Mouse (Mus musculus): ENCODE measurements at regions not wholly inside any gene's neighbourhood (a gene's known extent, or its start where the extent isn't known, plus 50 kb on each side); places are given as distances from the start of the nearest gene placed in this dataset.

GRCm38 (mm10) chr11:64609043-64609442, 172.6 kb upstream of the F930015N05Rik start:
- H3K9ac ChIP-seq = no peak overlapping the region
- H3K36me3 ChIP-seq = no peaks in the 10 kb centered on the region
- no peak overlapping the region for H3K4me3 ChIP-seq
- no peak overlapping the region for H3K4me2 ChIP-seq
- no peak overlapping the region for H3K27ac ChIP-seq
- no peaks in the 10 kb centered on the region; the same call in 1 of the 2 replicates for H3K9me3 ChIP-seq
- H3K27me3 ChIP-seq = no peaks in the 10 kb centered on the region
- no peak for ATAC-seq (ENCODE audit: insufficient number of reproducible peaks, insufficient read depth, low FRiP score, low TSS enrichment, low read depth)
- H3K4me1 ChIP-seq = no peaks in the 10 kb centered on the region
- WGBS = 86% methylated on average over 2 of the region's 2 CpGs

GRCm38 (mm10) chr11:64610724-64611123, 174.3 kb upstream of the F930015N05Rik start:
- no peak overlapping the region for H3K4me2 ChIP-seq
- H3K36me3 ChIP-seq = no peaks in the 10 kb centered on the region
- no peak overlapping the region for H3K9ac ChIP-seq
- H3K27me3 ChIP-seq = no peaks in the 10 kb centered on the region
- no peak overlapping the region for H3K4me3 ChIP-seq
- ATAC-seq (ENCODE audit: insufficient number of reproducible peaks, insufficient read depth, low FRiP score, low TSS enrichment, low read depth) = no peak
- 81% methylated on average over 3 of the region's 3 CpGs for WGBS
- no peaks in the 10 kb centered on the region; the same call in 1 of the 2 replicates for H3K9me3 ChIP-seq
- no peak overlapping the region for H3K27ac ChIP-seq
- H3K4me1 ChIP-seq = no peaks in the 10 kb centered on the region

- Histone ChIP-seq H3K9ac (no peak overlapping the region), H3K27me3 (no peaks in the 10 kb centered on the region), H3K27ac (no peak overlapping the region), H3K4me2 (no peak overlapping the region), H3K9me3 (no peaks in the 10 kb centered on the region; the same call in 1 of the 2 replicates), H3K4me3 (no peak overlapping the region), H3K36me3 (no peaks in the 10 kb centered on the region), H3K4me1 (peaks cover 7% of the 10 kb centered on the region)
- WGBS = 79% methylated on average over 1 of the region's 1 CpGs
- no peak for ATAC-seq (ENCODE audit: insufficient number of reproducible peaks, insufficient read depth, low FRiP score, low TSS enrichment, low read depth)
Measured at GRCm38 (mm10) chr11:64615140-64615539, 178.7 kb upstream of the F930015N05Rik start.

- H3K4me3 ChIP-seq = no peak overlapping the region
- peaks cover 7% of the 10 kb centered on the region for H3K4me1 ChIP-seq
- H3K9me3 ChIP-seq = no peaks in the 10 kb centered on the region
- no peak overlapping the region for H3K4me2 ChIP-seq
- no peak overlapping the region for H3K9ac ChIP-seq
- H3K27me3 ChIP-seq = no peaks in the 10 kb centered on the region
- no peak overlapping the region for H3K27ac ChIP-seq
- ATAC-seq (ENCODE audit: insufficient number of reproducible peaks, insufficient read depth, low FRiP score, low TSS enrichment, low read depth) = no peak
- no peaks in the 10 kb centered on the region for H3K36me3 ChIP-seq
- 53% methylated on average over 5 of the region's 5 CpGs for WGBS
Measured at GRCm38 (mm10) chr11:64618631-64619385, 182.4 kb upstream of the F930015N05Rik start.

GRCm38 (mm10) chr11:64627180-64627579, 190.7 kb upstream of the F930015N05Rik start:
- no peak overlapping the region for H3K27ac ChIP-seq
- no peak for ATAC-seq (ENCODE audit: insufficient number of reproducible peaks, insufficient read depth, low FRiP score, low TSS enrichment, low read depth)
- H3K9ac ChIP-seq = no peak overlapping the region
- no peak overlapping the region for H3K4me3 ChIP-seq
- 79% methylated on average over 7 of the region's 7 CpGs for WGBS
- H3K27me3 ChIP-seq = no peaks in the 10 kb centered on the region
- no peaks in the 10 kb centered on the region for H3K9me3 ChIP-seq
- H3K36me3 ChIP-seq = no peaks in the 10 kb centered on the region
- H3K4me1 ChIP-seq = no peaks in the 10 kb centered on the region
- H3K4me2 ChIP-seq = no peak overlapping the region

GRCm38 (mm10) chr11:64640947-64641346, 204.5 kb upstream of the F930015N05Rik start:
- H3K27me3 ChIP-seq = 0 out of 2 replicates have a peak, but pooled peaks cover 5% of the 10 kb centered on the region
- H3K9ac ChIP-seq = no peak overlapping the region
- H3K4me2 ChIP-seq = no peak overlapping the region
- H3K4me3 ChIP-seq = no peak overlapping the region
- no peaks in the 10 kb centered on the region for H3K36me3 ChIP-seq
- no peak for ATAC-seq (ENCODE audit: insufficient number of reproducible peaks, insufficient read depth, low FRiP score, low TSS enrichment, low read depth)
- H3K4me1 ChIP-seq = peaks cover 6% of the 10 kb centered on the region; the same call in 1 of the 2 replicates
- no peak overlapping the region for H3K27ac ChIP-seq
- 85% methylated on average over 4 of the region's 4 CpGs for WGBS
- peaks cover 2% of the 10 kb centered on the region; the same call in 1 of the 2 replicates for H3K9me3 ChIP-seq

- ATAC-seq (ENCODE audit: insufficient number of reproducible peaks, insufficient read depth, low FRiP score, low TSS enrichment, low read depth) = no peak
- Histone ChIP-seq H3K36me3 (no peaks in the 10 kb centered on the region), H3K4me1 (peaks cover 12% of the 10 kb centered on the region; the same call in 1 of the 2 replicates), H3K9me3 (no peaks in the 10 kb centered on the region), H3K27me3 (0 out of 2 replicates have a peak, but pooled peaks cover 5% of the 10 kb centered on the region), H3K4me3 (no peak overlapping the region), H3K4me2 (no peak overlapping the region), H3K9ac (no peak overlapping the region), H3K27ac (no peak overlapping the region)
- 27% methylated on average over 5 of the region's 5 CpGs for WGBS
Measured at GRCm38 (mm10) chr11:64643171-64643570, 206.7 kb upstream of the F930015N05Rik start.

GRCm38 (mm10) chr11:64647938-64648337, 211.5 kb upstream of the F930015N05Rik start:
- 41% methylated on average over 2 of the region's 2 CpGs for WGBS
- H3K9me3 ChIP-seq = no peaks in the 10 kb centered on the region
- peaks cover 34% of the 10 kb centered on the region for H3K4me1 ChIP-seq
- H3K36me3 ChIP-seq = no peaks in the 10 kb centered on the region
- no peak overlapping the region for H3K4me2 ChIP-seq
- H3K9ac ChIP-seq = no peak overlapping the region
- no peak overlapping the region for H3K4me3 ChIP-seq
- 0 out of 2 replicates have a peak, but pooled peaks cover 5% of the 10 kb centered on the region for H3K27me3 ChIP-seq
- no peak overlapping the region for H3K27ac ChIP-seq
- no peak for ATAC-seq (ENCODE audit: insufficient number of reproducible peaks, insufficient read depth, low FRiP score, low TSS enrichment, low read depth)

- Histone ChIP-seq H3K4me3 (no peak overlapping the region), H3K9ac (no peak overlapping the region), H3K27ac (0 out of 2 replicates have a peak overlapping the region, but pooled peaks have one; percentile 2), H3K4me2 (no peak overlapping the region), H3K27me3 (0 out of 2 replicates have a peak, but pooled peaks cover 2% of the 10 kb centered on the region), H3K36me3 (no peaks in the 10 kb centered on the region), H3K9me3 (no peaks in the 10 kb centered on the region), H3K4me1 (peaks cover 33% of the 10 kb centered on the region)
- ATAC-seq (ENCODE audit: insufficient number of reproducible peaks, insufficient read depth, low FRiP score, low TSS enrichment, low read depth) = no peak
- 38% methylated on average over 10 of the region's 10 CpGs for WGBS
Measured at GRCm38 (mm10) chr11:64650571-64651282, 214.3 kb upstream of the F930015N05Rik start.

GRCm38 (mm10) chr11:64652811-64653210, 216.4 kb upstream of the F930015N05Rik start:
- Histone ChIP-seq H3K9ac (no peak overlapping the region), H3K27me3 (peaks cover 7% of the 10 kb centered on the region; the same call in 1 of the 2 replicates), H3K27ac (no peak overlapping the region), H3K9me3 (no peaks in the 10 kb centered on the region), H3K4me2 (no peak overlapping the region), H3K36me3 (no peaks in the 10 kb centered on the region), H3K4me1 (peaks cover 30% of the 10 kb centered on the region), H3K4me3 (no peak overlapping the region)
- no peak for ATAC-seq (ENCODE audit: insufficient number of reproducible peaks, insufficient read depth, low FRiP score, low TSS enrichment, low read depth)

GRCm38 (mm10) chr11:64655162-64655561, 218.7 kb upstream of the F930015N05Rik start:
- ATAC-seq (ENCODE audit: insufficient number of reproducible peaks, insufficient read depth, low FRiP score, low TSS enrichment, low read depth) = no peak
- Histone ChIP-seq H3K36me3 (no peaks in the 10 kb centered on the region), H3K27ac (no peak overlapping the region), H3K27me3 (peaks cover 7% of the 10 kb centered on the region; the same call in 1 of the 2 replicates), H3K9ac (no peak overlapping the region), H3K4me3 (no peak overlapping the region), H3K9me3 (no peaks in the 10 kb centered on the region), H3K4me2 (no peak overlapping the region), H3K4me1 (peaks cover 29% of the 10 kb centered on the region)
- 83% methylated on average over 1 of the region's 1 CpGs for WGBS

Data from embryonic facial prominence, embryonic 13.5 days (tissue).